Mouse (Mus musculus) heart, adult 2 months (tissue): Measurements from ENCODE around the gene Ints14. TPM values are rescaled to one million over a fixed set of nuclear protein-coding genes. Genes with fewer than 3 reads are reported as not detected.

Source experiments
- DNase-seq, 2 experiments: peaks; one replicate each; pipeline ENCODE4 v3.0.0; 2021
- H3K27ac ChIP-seq: fragments of 200-600 bp; 2 replicates; pipeline ENCODE4 v1.8.1; 2022
- H3K27me3 ChIP-seq: fragments of 200-500 bp; 2 replicates; pipeline ENCODE4 v1.6.1; 2012; ENCODE audit warnings: mild to moderate bottlenecking, low read length, inconsistent platforms, mixed read lengths; ENCODE audit not compliant: control insufficient read depth, insufficient read depth
- H3K36me3 ChIP-seq: fragments of 200-500 bp; 2 replicates; pipeline ENCODE4 v1.6.1; 2012; ENCODE audit warnings: low read length, inconsistent platforms; ENCODE audit not compliant: control insufficient read depth, insufficient read depth
- H3K4me1 ChIP-seq: fragments of 200-500 bp; 2 replicates; pipeline ENCODE4 v1.6.1; 2011; ENCODE audit warnings: low read length; ENCODE audit not compliant: control insufficient read depth, insufficient read depth
- H3K4me3 ChIP-seq: fragments of 200-600 bp; 2 replicates; pipeline ENCODE4 v1.8.1; 2022
- H3K79me2 ChIP-seq: fragments of 200-500 bp; replicated peaks from 2 replicates; pipeline ENCODE4 v1.6.1; 2012; ENCODE audit warnings: mild to moderate bottlenecking, inconsistent platforms, low read length, moderate library complexity, mixed read lengths; ENCODE audit not compliant: control insufficient read depth, insufficient read depth
- H3K9ac ChIP-seq: fragments of 200-500 bp; 2 replicates; pipeline ENCODE4 v1.6.1; 2012; ENCODE audit warnings: low read depth, mild to moderate bottlenecking, control low read depth, inconsistent platforms, low read length, mixed read lengths
- CTCF ChIP-seq: fragments of 200-600 bp; IDR thresholded peaks from 2 replicates; pipeline ENCODE4 v1.8.1; 2022; ENCODE audit warnings: antibody characterized with exemption, mild to moderate bottlenecking, moderate library complexity
- EP300 ChIP-seq: fragments of 200-500 bp; IDR thresholded peaks from 2 replicates; pipeline ENCODE4 v1.6.1; 2011; ENCODE audit warnings: low read depth, low read length, control low read depth; ENCODE audit not compliant: insufficient read depth
- POLR2A ChIP-seq: fragments of 200-500 bp; IDR thresholded peaks from 2 replicates; pipeline ENCODE4 v1.6.1; 2011; ENCODE audit warnings: mild to moderate bottlenecking, low read depth, low read length, control low read depth; ENCODE audit not compliant: insufficient read depth
- WGBS: fragments of 180-500 bp; shearing (Covaris S2); methylation state at CpG from one replicate; pipeline ENCODE4 v1.1.7; 2018; 5-methylcytosine and 5-hydroxymethylcytosine counted together
- intact Hi-C: fragments of 180-260 bp; cut with DNase I; formaldehyde crosslinking; loops from one replicate; pipeline ENCODE4 v1.15.1; 2025
- polyA plus RNA-seq: library from polyadenylated mRNA; depleted of rRNA; stranded (reverse); fragments of >200 nt; gene quantifications from 2 replicates; pipeline ENCODE4 v1.2.3, GENCODE M21; 2012
- total RNA-seq, 2 experiments: library from RNA; stranded (reverse); gene quantifications; 2 replicates each; pipeline ENCODE4 v1.2.3; 2021

Gene Ints14
- total and polyA plus RNA-seq, 3 experiments, result 11.0 to 15.3 (median 14.0) TPM

- H3K9ac ChIP-seq, result no peak overlapping the region
- WGBS, result 30% methylated on average over 8 of the region's 8 CpGs
- no peak for TF ChIP-seq POLR2A
- TF ChIP-seq EP300, result peak; percentile 88
- no peaks in the 10 kb centered on the region for H3K79me2 ChIP-seq
- H3K4me1 ChIP-seq, result peaks cover 14% of the 10 kb centered on the region
- no peaks in the 10 kb centered on the region for H3K36me3 ChIP-seq
- no peak overlapping the region for H3K4me3 ChIP-seq
- intact Hi-C loops, result no loop called here
- no peaks in the 10 kb centered on the region for H3K27me3 ChIP-seq
- H3K27ac ChIP-seq, result peak overlapping the region; percentile 23; the same call in 1 of the 2 replicates
- DNase-seq, result peak; percentile 58 to 68
These were observed 34.3 kb upstream of the Ints14 start for GRCm38 (mm10) chr9:64926201-64926991.

- intact Hi-C loops, result no loop called here
- H3K4me1 ChIP-seq, result peaks cover 28% of the 10 kb centered on the region
- no peak overlapping the region; the same call in 1 of the 2 replicates for H3K27ac ChIP-seq
These were observed 30.4 kb upstream of the Ints14 start for GRCm38 (mm10) chr9:64930256-64930655.

GRCm38 (mm10) chr9:64931751-64932610 lies 28.7 kb upstream of the Ints14 start:
- Histone ChIP-seq H3K4me1 (peaks cover 22% of the 10 kb centered on the region), H3K79me2 (no peaks in the 10 kb centered on the region)

More at GRCm38 (mm10) chr9:64930256-64930655, 30.4 kb upstream of the Ints14 start:
- H3K4me3 ChIP-seq, result no peak overlapping the region
- 52% methylated on average over 4 of the region's 4 CpGs for WGBS
- no peak overlapping the region for H3K9ac ChIP-seq
- no peaks in the 10 kb centered on the region for H3K79me2 ChIP-seq
- no peak for TF ChIP-seq CTCF
- TF ChIP-seq EP300, result peak; percentile 71; the same call in 1 of the 2 replicates
- no peaks in the 10 kb centered on the region for H3K27me3 ChIP-seq
- peak in 1 of 2 experiments; percentile 21 for DNase-seq
- no peaks in the 10 kb centered on the region for H3K36me3 ChIP-seq

GRCm38 (mm10) chr9:64934015-64934754 lies 26.5 kb upstream of the Ints14 start:
- H3K9ac ChIP-seq, result no peak overlapping the region
- 18% methylated on average over 15 of the region's 15 CpGs for WGBS
- peak; percentile 71 to 81 for DNase-seq
- H3K27me3 ChIP-seq, result no peaks in the 10 kb centered on the region
- H3K79me2 ChIP-seq, result no peaks in the 10 kb centered on the region
- no peaks in the 10 kb centered on the region for H3K36me3 ChIP-seq
- TF ChIP-seq CTCF (no peak), EP300 (peak; percentile 62)
- peaks cover 22% of the 10 kb centered on the region for H3K4me1 ChIP-seq
- H3K4me3 ChIP-seq, result no peak overlapping the region
- peak overlapping the region; percentile 60 for H3K27ac ChIP-seq
- intact Hi-C loops, result no loop called here

More at GRCm38 (mm10) chr9:64931751-64932610, 28.7 kb upstream of the Ints14 start:
- H3K27ac ChIP-seq, result peak overlapping the region; percentile 61
- no peaks in the 10 kb centered on the region for H3K36me3 ChIP-seq
- 15% methylated on average over 7 of the region's 7 CpGs for WGBS
- intact Hi-C loops, result no loop called here
- H3K4me3 ChIP-seq, result no peak overlapping the region
- TF ChIP-seq CTCF (no peak), POLR2A (no peak), EP300 (no peak)
- no peak overlapping the region for H3K9ac ChIP-seq
- peak in 1 of 2 experiments; percentile 45 for DNase-seq
- no peaks in the 10 kb centered on the region for H3K27me3 ChIP-seq

GRCm38 (mm10) chr9:64936508-64936907 lies 24.2 kb upstream of the Ints14 start:
- no peaks in the 10 kb centered on the region for H3K79me2 ChIP-seq
- no peaks in the 10 kb centered on the region for H3K27me3 ChIP-seq
- TF ChIP-seq CTCF (peak; percentile 96), POLR2A (no peak), EP300 (peak; percentile 58; the same call in 1 of the 2 replicates)
- H3K36me3 ChIP-seq, result no peaks in the 10 kb centered on the region
- H3K4me1 ChIP-seq, result peaks cover 14% of the 10 kb centered on the region
- DNase-seq, result peak; percentile 46 to 58
- H3K27ac ChIP-seq, result no peak overlapping the region
- no peak overlapping the region for H3K4me3 ChIP-seq
- intact Hi-C loops, result loop anchor here (1.0 kb wide), 2 partner anchors 33 to 157 kb away; no protein-coding TSS in a partner anchor
- WGBS, result 10% methylated on average over 6 of the region's 6 CpGs
- H3K9ac ChIP-seq, result no peak overlapping the region
